Mouse (Mus musculus) right cerebral cortex, postnatal 14 days (tissue): Measurements from ENCODE around the gene Knstrn.

Experiments used
- DNase-seq: peaks from one replicate; pipeline ENCODE4 v3.0.0; 2022

Gene Knstrn

DNA sequence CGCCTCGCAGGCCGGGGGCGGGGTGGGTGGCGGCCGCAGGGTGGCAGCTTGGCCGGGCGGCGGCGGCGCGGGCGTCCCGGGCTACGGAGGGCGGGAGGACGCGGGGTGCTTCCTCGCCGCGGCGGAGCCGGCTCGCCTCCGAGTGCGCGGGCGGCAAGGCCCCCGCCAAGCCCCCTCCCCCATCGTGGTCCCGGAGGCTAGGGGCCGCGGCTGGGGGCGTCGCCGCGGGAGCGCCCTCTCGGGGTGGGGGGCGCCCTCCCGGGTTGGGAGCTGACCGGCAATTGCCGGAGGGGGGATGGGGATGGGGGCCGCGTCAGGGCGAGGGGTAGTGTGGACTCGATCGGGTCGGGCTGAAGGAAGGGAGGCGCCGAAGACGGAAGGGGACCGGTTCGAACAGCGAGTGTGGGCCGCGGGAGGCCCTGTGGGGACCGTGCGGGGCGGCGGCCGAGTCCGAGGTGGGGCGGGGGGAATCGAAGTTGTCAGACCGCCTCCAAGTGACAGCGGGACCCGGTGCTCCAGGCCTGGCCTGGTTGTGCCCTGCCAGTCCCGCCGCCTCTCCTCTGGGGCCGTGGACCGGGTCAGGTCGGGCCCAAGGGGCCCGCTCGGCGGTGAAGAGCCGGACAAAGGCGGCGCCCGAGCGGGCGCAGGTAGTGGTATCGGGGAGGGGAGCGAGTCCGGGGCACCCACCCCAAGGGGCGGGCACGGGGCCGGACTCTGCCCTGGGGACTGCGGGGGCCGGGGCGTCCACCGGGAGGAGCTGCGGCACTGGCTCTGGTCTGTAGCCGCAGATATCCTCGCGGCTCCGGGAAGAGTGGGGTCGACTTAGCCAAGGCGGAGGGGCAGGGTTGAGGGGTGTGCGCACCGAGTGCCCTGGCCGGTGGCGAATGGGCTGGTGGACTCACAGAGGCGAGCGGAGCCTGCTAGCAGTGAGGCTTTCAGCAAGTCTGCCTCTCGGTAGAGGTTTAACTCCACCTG, 88.5 kb downstream of the Knstrn start:
- DNase-seq = peak; percentile 37

DNA sequence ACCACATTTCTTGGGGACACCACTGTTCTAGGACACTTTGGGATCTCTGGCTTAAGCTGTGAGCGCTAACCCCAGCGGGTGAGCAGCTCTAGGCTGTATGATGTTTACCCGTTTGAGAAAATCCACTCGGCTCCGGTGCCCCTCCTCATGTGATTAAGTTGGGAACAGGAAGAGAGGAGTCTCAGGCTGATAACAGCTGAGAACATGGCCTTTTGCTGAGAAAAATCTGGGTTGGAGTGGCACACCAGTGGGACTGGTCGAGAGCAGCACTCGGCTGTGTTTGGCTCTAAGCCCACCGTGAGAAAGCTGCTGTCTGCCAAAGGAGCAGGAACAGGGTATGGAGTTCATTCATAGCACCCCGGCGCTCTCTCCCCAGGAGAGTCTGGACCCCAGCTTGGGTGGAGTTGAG, 89.5 kb downstream of the Knstrn start:
- no peak for DNase-seq
